Mouse (Mus musculus): ENCODE measurements around the gene Il21r.

DNA sequence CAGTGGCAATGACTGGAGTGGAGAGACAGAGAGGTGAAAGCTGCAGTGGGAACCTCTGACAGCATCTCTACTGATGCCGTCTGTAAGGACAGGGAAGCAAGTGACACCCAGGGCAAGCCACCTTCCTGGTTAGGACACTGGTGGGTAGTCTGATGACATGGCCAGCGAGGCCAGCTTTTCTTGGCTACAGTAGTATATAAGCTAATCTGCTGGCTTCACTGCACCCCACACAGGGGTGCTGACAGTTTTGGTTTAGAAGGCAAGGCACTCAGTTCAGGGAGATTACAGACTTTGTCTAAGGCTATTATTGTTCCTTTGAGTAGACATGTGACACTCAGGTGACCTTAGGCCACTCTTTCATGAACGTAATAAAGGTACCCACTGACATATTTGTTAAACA lies 60.4 kb downstream of the Il21r start:
- TF ChIP-seq POLR2A (IDR thresholded peaks at IDR 0.05; ENCODE audit: low read depth, low read length): no peak
- TF ChIP-seq HCFC1 (IDR thresholded peaks at IDR 0.05; ENCODE audit: low read depth, low read length): no peak
- TF ChIP-seq RAD21 (IDR thresholded peaks at IDR 0.05; ENCODE audit: low read depth, low read length): no peak
- no peak for TF ChIP-seq TBP (conservative IDR thresholded peaks at IDR 0.05; ENCODE audit: low read depth, low read length)
- no peak for TF ChIP-seq CHD2 (IDR thresholded peaks at IDR 0.05; ENCODE audit: low read length)
- no peak for TF ChIP-seq SMC3 (IDR thresholded peaks at IDR 0.05; ENCODE audit: low read depth, low read length)
- no peak for TF ChIP-seq CTCF (conservative IDR thresholded peaks at IDR 0.05 in 1 of 2, IDR thresholded peaks at IDR 0.05 in 1 of 2; ENCODE audit: low read depth in 2 of 2, low read length in 2 of 2)
- TF ChIP-seq USF2 (conservative IDR thresholded peaks at IDR 0.05; ENCODE audit: low read depth, low read length): no peak
- no peak for TF ChIP-seq USF1 (IDR thresholded peaks at IDR 0.05; ENCODE audit: low read depth, low read length)
- TF ChIP-seq BHLHE40 (IDR thresholded peaks at IDR 0.05; ENCODE audit: low read depth, low read length): no peak
- no peak for TF ChIP-seq MEF2A (IDR thresholded peaks at IDR 0.05; ENCODE audit: borderline replicate concordance, low read depth, low read length)
